Mouse (Mus musculus) right cerebral cortex, postnatal 14 days (tissue): ENCODE measurements around the gene Sult5a1.
"Not testable (repeated sequence)": the region's sequence is repeated elsewhere in the genome, so short reads cannot be mapped to it uniquely, and the experiment has no call there.

Source experiments
- DNase-seq: peaks from one replicate; pipeline ENCODE4 v3.0.0; 2022

The Sult5a1 gene

DNA sequence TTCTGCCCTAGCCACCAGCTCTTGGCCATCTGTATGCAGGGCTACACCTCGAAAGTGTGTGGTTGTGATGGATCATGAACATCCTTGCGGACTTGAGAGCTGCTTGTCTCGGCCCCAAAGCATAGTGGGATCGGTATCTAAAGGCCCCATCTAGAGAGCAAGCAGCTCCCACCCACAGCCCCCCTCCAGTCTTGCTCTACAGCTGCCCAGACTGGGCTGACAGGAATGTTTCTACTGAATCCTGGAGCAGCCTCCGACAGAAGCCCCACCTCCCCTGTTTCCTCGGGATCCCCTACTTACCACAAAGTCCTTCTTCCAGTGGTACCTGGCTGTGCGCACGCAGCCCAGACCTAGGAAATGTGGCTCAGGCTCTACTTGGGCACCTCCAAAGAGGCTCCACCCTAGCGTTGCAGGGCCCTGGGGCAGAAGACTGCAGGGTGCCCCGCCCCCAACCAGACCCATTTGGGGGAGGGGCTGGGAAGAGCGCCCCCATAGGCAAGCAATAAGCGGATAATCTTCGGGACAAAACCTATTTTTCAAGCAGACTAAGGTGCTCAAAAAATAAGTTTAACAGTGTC lies at the start of gene Sult5a1:
Gene Sult5a1, minus strand, starts transcription at position 428 of the 578 bp plus-strand sequence.
- no peak for DNase-seq

DNA sequence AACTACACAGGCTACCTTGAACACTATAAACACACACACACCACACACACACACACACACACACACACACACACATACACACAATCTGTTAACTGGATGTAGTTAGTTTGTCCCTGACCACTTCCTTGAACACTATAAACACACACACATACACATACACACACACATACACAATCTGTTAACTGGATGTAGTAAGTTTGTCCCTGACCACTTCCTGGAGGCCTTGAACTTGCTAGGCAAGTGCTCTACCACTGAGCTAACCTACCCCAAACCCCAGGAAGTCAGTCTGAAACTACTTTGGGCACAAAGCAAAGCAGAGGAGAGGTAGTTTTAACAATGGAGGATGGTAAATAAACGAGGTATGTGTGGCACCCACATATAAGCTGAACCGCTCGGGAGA lies 45.5 kb upstream of the Sult5a1 start:
- no peak for DNase-seq

DNA sequence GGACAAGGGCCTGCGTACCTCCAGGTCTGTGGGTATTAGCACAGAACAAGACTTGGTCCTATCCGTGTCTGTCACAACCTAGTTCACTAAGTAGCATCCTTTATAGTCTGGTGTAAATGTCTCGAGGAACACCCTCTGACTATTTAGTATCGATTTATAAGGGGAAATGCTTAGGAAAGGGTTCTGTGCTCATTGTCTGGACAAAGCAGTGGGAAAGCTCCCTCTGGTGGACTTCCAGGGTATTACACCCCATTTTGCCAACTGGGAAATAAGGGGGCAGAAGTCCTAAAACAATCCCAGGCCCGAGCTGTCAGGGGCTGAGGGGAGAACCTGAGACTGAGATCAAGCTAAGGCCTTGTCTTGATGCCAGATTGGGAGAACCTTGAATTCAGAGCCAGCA lies 44.2 kb upstream of the Sult5a1 start:
- peak; percentile 74 for DNase-seq

DNA sequence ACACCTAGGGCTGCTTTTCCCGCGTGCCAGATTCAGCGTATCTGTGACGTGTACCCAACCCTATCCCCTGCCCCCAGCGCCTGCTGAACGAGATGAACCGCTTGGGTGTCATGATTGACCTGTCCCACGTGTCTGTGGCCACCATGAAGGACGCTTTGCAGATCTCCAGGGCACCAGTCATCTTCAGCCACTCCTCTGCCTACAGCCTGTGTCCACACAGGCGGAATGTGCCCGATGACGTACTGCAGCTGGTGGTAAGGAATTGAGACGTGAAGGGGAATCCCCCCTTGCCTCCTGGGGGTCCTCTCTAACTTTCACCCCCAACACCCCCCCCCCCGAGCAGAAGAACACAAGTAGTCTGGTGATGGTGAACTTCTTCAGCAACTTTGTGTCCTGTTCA lies 41.7 kb upstream of the Sult5a1 start:
- no peak for DNase-seq

DNA sequence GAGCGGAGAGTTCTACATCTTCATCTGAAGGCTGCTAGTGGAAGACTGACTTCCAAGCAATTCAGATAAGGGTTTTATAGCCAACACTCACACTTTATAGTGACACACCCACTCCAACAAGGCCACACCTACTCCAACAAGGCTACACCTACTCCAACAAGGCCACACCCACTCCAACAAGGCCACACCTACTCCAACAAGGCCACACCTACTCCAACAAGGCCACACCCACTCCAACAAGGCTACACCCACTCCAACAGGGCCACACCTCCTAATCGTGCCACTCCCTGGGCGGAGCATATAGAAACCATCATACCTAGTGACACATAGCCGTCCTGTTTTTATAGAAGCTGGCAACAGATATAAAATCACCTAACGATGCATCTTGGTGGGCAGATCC lies 38.9 kb upstream of the Sult5a1 start:
- not testable (repeated sequence) for DNase-seq

DNA sequence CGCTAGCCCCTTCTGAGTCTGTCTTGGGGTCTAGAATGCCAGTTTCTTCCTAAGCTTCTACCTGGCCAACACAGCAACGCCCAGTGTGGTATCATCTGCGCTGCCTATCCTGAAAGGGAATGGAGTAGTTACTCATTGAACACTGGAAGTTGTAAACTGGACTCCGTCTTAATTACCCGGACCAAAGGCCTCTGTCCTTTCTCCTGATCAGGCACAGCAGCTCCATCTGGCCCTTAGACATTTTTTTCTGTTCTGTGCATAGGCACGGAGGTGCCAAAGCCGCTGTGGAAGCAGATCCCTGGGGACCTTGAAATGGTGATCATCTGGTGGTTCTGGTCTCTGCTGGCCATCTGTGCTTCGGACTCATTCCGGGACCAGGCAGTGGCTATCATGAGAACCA lies 35.7 kb upstream of the Sult5a1 start:
- no peak for DNase-seq

DNA sequence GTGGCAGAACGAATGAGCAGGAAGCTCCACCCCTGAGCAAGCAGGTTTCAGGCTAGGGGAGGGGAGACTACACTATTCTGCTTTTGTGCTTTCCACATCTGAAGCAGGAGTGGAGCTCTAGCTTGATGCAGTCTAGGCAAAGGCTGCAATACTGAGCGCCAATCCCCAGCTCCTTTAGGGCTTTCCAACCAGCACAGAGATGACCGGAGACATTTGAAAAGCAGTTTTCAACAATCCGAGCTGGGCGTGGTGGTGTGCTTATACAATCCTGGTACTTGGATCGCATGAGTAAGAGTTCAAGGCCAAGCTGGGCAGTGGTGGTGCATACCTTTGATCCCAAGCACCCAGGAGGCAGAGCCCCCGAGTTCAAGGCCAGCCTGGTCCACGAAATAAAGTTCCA lies 33.8 kb upstream of the Sult5a1 start:
- no peak for DNase-seq

DNA sequence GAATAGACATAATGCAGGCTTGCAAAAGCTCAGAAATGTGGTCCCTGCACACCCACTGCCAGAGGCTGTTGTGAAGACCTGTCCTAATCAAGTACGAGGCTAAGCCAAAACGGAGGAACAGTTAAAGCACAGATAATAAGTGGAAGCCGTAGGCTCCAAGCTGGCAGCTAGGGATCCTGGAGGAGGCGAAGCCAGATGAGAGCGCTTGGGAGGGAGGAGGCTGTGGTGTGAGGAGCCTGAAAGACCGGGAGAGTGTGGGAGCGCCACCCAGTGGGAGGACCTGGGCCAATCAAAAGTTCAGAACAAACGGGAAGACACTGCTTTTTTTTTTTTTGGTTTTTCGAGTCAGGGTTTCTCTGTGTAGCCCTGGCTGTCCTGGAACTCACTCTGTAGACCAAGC lies 32.6 kb upstream of the Sult5a1 start:
- DNase-seq: peak; percentile 82

DNA sequence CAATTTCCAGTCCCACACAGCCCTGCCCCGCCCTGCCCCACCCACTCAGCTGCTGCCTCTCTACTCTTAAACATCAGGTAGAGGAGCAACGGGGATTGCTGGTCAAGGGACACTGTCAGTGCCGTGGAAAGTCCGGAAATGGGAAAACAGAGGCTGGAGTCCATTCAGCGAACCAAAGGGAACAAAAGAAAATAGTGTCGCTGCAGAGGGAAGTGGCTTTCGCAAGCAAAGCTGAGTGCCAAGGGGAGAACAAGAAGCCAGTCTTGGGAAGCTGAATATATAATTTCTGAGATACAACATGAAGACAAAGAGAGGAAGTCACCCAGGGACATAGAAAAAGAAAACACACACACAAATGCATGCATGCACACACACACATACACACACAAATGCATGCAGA lies 30.7 kb upstream of the Sult5a1 start:
- DNase-seq: no peak

DNA sequence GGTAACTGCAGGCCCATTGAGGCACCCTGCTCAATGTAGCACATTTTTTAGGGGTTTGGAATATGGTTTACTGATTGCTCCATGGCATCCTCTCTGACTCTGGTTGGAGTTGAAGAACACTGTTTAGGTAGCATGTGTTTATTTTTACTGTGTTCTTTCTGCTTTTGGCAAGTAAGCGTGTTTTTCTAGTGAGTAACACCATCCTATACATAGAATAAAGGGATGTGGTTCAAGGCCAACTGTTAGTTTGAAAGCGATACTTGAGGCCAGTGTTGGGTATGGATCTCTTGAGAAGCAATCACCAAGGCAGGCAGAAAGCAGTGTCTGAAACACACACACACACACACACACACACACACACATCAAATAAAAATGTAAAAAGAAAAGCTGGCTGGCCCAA lies 29.9 kb upstream of the Sult5a1 start:
- DNase-seq: no peak

DNA sequence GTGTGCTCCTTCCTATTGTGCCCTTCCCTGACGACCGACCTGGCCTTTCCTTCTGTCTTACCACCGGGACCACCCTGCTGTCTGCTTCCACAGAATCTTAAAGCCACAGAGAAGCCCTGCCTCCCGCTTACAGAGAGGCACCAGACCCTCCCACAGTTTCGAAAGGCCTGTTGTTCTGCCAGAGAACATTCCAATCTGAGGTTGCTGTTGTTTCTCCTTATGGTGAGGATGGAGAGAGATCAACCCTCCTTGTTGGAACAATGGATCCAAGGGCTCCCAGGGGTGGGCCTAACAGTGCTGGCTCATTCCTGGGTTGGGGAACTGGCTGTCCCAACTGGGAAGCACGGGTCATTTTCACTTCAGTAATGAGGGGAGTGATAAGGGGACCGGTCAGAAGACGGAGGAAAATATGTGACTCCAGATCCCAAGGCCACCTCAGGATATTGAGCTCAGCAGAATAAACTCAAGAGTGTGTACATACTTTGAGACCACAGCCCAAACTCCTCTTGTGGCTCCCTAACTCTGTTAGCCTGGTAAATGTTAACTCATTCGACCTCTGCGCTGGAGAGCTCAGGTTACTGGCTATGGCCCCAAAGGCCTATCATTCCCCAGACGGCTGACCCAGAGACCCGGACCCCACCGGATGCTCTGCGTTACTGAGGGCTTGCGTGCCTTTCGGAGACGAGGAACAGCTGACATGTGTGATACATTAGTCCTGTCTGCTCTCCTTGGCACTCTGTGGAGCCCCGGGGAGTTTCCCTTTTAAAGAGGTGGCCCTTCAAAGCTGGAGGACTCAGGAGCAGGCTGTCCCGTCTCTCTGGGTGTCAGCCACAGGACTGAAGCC lies 27.7 kb upstream of the Sult5a1 start, which contains the start of gene Dpep1:
Gene Dpep1, plus strand, starts transcription at position 677 of the 844 bp plus-strand sequence.
- no peak for DNase-seq

DNA sequence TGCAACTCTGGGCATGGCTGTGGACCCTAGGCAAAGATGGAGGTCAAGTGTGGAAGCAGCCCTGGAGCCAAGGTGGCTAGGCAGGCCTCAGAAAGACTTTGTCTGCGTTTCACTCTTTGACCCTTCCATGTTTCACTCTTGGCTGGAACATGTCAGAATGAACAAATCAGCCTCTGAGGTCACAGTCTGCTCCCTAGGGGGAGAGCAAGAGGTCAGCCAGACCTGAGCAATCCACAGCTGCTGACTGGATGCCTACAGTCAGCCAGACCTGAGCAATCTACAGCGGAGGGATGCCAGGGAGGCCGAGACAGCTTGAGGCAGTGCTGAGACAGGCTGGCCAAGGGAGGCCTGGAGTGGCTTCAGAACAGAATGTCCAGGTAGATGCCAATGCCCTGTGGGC lies 23.3 kb upstream of the Sult5a1 start:
- DNase-seq: no peak

DNA sequence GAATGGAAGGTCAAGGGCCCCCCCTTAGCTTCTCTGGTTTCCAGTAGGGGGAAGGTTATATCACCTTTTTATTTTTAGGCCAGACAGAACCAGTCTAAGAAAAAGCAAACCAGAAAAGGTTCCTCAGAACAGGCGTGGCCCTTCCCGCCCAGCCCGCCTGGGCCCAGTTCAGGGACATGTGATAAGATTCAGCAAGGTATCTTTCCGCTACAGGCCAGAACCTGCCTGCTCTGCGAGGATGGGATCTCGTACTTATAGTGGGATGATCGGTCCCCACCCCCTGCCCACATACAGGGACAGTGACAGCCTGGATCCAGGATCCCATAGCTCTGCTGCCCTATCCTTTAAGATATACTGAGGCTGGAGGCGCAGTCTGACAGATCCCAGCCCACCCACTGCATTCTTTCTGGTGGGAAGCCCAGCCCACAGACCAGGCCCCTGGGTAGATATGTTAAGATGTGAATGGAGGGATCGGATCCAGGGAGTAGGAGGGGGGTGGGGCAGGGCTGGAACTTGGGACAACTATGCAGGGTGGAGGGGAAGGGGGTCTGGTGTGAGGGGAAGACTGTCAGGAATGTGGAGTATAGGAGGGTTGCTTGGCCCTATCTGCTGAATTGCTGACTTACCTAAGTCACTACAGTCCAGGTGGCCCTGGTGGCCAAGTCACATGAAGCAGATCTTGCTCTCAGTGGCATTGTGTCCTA lies 1.9 kb downstream of the Sult5a1 start:
- no peak for DNase-seq

DNA sequence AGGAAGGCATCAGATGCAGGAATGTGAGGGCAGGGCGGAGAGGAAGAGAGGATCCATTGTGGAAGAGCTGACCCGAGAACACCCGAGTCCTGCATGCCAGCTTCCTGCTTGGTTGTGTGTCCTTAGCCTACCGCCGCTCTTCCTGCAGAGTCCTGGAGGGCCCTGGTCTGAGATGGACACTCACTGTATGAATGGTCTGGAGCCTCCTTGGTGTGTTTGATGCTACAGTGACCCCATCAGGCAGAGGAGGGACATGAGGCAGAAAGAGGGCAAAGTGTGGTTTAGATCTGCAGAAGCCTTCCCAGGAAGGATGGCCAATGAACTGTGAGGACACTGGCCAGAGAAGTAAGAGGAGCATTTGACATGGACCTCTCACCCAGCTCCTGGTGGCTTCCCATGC lies 2.9 kb downstream of the Sult5a1 start:
- DNase-seq: no peak

DNA sequence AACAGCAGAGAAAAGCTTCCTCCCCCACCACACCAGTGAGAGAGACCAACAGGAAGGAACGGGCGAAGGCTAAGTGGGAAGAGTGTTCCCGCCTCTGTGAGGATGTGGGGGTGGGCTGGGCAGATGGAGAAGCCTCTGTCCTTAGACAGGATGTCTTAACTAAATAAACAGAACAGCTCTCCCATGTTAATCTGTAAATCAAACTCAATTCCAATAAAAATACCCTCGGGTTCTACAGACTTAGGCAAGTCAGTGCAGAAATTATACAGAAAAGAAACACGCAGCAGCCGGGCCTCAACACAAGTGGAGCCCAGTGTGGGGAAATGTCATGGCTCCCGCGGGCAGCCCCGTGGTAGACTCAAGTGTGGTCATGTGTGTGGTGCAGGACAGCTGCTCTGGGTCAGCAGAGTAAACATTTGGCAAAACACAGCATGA lies 7.4 kb downstream of the Sult5a1 start:
- DNase-seq: no peak

DNA sequence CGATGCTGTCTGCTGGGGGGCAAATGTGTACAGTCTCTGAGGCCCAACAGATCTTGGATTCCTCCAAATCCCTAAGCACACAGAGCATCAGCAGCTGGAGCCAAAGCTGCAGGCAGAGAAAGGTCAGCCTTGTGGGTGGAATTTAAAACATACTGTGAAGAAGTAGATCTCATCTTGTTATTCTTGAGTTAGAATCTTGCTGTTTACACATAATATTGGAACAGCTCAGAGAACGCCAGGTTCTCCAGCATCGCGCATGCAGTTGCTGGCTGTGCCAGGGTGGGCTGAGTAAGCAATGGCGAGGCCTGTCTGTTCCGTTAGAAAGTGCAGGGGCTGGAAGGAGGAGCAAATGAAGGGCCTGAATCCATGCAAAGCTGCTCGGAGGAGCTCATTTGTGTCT lies 11.7 kb downstream of the Sult5a1 start:
- DNase-seq: no peak

DNA sequence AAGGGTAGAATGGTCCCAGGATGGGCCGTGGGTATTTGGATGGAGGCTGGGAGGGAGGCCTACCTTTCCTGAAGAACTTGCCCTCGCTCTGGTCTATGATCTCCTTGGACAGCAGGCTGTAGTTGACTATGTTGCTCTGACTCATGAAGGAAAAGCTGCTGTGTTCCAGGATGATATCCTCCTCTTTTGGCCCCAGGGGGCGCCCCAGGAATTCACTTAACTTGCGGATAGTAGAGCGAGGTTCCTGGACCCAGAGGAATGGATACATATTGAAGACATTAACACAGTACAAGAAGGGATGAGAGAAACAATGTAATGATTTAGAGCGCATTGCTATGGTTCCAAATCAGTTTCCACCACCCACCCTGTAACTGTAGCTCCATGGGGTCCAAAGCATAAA lies 12.8 kb downstream of the Sult5a1 start:
- no peak for DNase-seq

DNA sequence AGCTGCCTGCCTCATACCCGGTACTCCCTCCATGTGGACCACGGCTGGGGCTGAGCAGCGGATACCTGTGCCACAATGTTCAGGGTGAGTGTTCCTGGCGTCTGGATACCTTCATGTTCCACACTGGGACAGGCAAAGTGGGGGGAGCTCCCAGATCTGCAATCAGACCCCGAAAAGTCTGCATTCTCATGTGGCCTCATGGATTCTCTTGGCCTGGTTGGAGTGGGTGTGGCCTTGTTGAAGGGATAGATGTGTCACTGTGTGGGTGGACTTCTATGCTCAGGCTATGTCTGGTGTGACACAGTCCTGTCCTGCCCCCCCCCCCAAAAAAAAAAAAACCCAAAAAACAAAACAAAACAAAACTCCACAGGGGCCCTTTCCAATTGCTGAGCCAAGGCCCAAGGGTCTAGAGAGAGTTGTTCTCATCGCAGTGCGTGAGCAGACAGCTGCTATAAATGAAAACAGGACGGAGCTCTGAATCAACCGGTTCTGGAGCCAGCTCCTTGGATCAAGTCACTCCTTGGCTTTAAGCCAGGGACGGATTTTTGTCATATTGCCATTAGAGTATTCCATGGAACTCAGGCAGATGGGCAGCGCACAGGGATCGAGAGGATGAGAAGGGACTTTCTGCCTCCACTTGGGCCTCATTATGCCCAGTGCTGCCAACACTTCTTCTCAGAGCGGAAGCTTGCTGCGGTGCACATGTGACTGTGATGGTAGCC lies 16.2 kb downstream of the Sult5a1 start:
- DNase-seq: peak; percentile 42

DNA sequence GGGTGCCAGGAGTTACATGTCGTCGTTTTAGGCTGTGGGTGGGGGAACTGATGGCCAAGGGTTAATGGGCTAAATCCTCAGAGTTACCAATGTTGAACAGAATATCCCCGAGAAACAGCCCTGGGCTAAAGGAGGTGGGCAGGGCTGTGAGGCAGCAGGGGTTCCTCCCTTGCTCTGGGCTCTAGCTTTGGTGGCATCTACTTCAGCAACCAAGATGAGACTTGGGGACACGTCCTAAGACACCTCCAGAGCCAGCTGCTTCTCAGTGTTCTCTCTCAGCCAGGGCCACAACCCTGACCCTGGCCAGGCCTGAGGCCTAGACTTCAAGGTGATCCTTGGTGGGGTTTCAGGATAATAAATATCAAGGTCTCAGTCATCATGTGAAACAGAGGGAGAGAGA lies 19.4 kb downstream of the Sult5a1 start:
- DNase-seq: no peak

DNA sequence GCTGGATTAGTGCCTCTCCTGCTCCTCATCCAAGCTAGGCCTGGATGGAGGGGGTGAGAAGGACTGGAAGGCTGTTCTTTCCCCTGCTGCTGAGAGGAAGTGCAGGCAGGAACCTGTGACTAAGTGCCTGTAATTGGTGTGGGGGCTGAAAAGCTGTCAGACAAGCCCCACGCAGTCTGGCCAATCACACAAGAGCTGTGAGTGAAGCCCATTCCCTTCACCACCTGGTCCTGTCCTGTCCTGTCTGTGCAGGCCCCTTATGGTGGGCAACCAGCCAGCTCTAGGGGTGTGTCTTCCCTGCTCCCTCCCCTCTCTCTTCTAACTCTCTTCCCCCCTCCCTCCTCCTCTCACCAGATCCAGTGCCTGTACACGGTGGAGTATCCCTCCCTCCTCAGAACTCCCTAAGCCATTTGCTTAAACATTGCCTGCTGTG lies 20.5 kb downstream of the Sult5a1 start:
- peak; percentile 62 for DNase-seq

DNA sequence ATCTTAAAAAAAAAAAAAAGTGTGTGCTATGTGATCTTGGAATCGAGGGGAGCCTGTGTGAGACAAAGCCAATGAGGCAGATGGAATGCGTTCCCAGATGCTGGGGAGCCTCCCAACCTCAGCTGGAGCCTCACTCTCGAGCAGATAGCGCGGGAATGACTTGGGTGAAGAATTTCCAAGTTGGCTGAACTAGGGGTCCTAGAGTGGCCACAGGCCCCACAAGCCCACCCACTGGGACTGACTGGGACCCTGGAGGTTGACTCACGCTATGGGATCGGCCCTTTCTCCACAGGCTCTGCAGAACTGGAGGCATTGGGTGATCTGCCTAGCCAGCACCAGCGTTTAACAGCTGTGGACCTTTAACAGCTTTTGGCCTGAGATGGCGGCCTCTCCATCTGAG lies 21.8 kb downstream of the Sult5a1 start:
- DNase-seq: no peak

DNA sequence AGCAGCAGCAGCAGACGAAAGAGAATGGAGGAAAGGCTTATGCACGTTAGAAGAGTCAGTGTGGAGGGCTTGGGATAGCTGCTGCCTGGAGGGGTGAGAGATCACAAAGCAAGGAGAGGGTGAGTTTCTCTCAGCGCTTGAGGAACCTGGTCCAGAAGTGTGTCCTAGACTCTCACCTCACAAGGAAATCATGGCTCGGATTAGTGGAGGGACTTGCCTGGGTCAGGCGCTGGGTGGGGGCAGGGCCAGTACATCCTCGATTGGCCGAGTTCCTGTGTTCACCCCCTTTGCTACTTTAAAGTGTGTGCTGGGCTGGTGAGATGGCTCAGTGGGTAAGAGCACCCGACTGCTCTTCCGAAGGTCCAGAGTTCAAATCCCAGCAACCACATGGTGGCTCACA lies 22.3 kb downstream of the Sult5a1 start:
- DNase-seq: no peak

DNA sequence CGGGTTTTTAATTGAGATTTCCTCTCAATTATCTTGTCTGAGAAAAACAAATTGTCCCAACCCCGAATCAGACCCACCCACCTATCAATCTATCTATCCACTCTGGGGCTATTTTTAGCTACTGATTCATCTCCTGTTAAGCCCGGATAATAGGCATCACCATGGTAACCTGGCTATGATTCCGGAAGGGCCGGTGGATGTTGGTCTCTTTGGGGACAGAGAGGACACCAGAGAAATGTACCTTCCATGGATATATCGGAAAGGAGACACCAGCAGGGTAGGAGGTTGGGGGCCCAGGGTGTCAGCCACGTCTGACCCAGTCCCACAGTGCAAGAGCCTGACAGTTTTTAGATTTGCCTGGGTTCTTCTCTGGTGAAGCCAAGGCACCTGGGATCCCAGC lies 22.7 kb downstream of the Sult5a1 start:
- DNase-seq: no peak
